Mouse (Mus musculus): ENCODE data around the gene Me1. TPM values are rescaled to one million over a fixed set of nuclear protein-coding genes. Genes with fewer than 3 reads are reported as not detected.

Me1 gene
- polyA plus RNA-seq, 1 experiment from 2014 or later: 40.8 TPM

GRCm38 (mm10) chr9:86694644-86695043 lies 1.1 kb downstream of the Me1 start:
- H3K27ac ChIP-seq (ENCODE audit: low read depth, low read length): no peak overlapping the region
- 91% methylated on average over 7 of the region's 7 CpGs for WGBS
- peak overlapping the region; percentile 82; the same call in 1 of the 2 replicates for H3K4me3 ChIP-seq (ENCODE audit: low read length)
- H3K4me2 ChIP-seq (ENCODE audit: low read length): peak overlapping the region; percentile 76
- no peaks in the 10 kb centered on the region for H3K9me3 ChIP-seq (ENCODE audit: control insufficient read depth, low read length)
- H3K27me3 ChIP-seq (replicated peaks; ENCODE audit: control insufficient read depth, insufficient read depth, low read length): no peaks in the 10 kb centered on the region
- ATAC-seq: no peak
- no peaks in the 10 kb centered on the region for H3K4me1 ChIP-seq (ENCODE audit: control insufficient read depth, insufficient read depth, low read depth, low read length)
- H3K9ac ChIP-seq (ENCODE audit: low read depth, low read length): no peak overlapping the region
- no peaks in the 10 kb centered on the region for H3K36me3 ChIP-seq (ENCODE audit: control insufficient read depth, insufficient read depth, low read length)

- H3K4me2 ChIP-seq (ENCODE audit: low read length): no peak overlapping the region
- no peaks in the 10 kb centered on the region for H3K9me3 ChIP-seq (ENCODE audit: control insufficient read depth, low read length)
- no peak overlapping the region for H3K9ac ChIP-seq (ENCODE audit: low read depth, low read length)
- H3K27ac ChIP-seq (ENCODE audit: low read depth, low read length): no peak overlapping the region
- WGBS: 93% methylated on average over 6 of the region's 6 CpGs
- ATAC-seq: no peak
- no peak overlapping the region for H3K4me3 ChIP-seq (ENCODE audit: low read length)
- no peaks in the 10 kb centered on the region for H3K36me3 ChIP-seq (ENCODE audit: control insufficient read depth, insufficient read depth, low read length)
- H3K27me3 ChIP-seq (replicated peaks; ENCODE audit: control insufficient read depth, insufficient read depth, low read length): no peaks in the 10 kb centered on the region
- H3K4me1 ChIP-seq (ENCODE audit: control insufficient read depth, insufficient read depth, low read depth, low read length): no peaks in the 10 kb centered on the region
Observed at GRCm38 (mm10) chr9:86693935-86694334, 1.8 kb downstream of the Me1 start.

GRCm38 (mm10) chr9:86692676-86693075 lies 3.1 kb downstream of the Me1 start:
- H3K27ac ChIP-seq (ENCODE audit: low read depth, low read length): no peak overlapping the region
- H3K4me3 ChIP-seq (ENCODE audit: low read length): no peak overlapping the region
- H3K27me3 ChIP-seq (replicated peaks; ENCODE audit: control insufficient read depth, insufficient read depth, low read length): no peaks in the 10 kb centered on the region
- H3K4me2 ChIP-seq (ENCODE audit: low read length): no peak overlapping the region
- ATAC-seq: no peak
- H3K36me3 ChIP-seq (ENCODE audit: control insufficient read depth, insufficient read depth, low read length): no peaks in the 10 kb centered on the region
- 82% methylated on average over 3 of the region's 3 CpGs for WGBS
- no peaks in the 10 kb centered on the region for H3K4me1 ChIP-seq (ENCODE audit: control insufficient read depth, insufficient read depth, low read depth, low read length)
- H3K9ac ChIP-seq (ENCODE audit: low read depth, low read length): no peak overlapping the region
- H3K9me3 ChIP-seq (ENCODE audit: control insufficient read depth, low read length): no peaks in the 10 kb centered on the region

- H3K36me3 ChIP-seq (ENCODE audit: control insufficient read depth, insufficient read depth, low read length): no peaks in the 10 kb centered on the region
- 91% methylated on average over 5 of the region's 5 CpGs for WGBS
- no peak for ATAC-seq
Observed at GRCm38 (mm10) chr9:86692251-86692650, 3.5 kb downstream of the Me1 start.

GRCm38 (mm10) chr9:86691101-86691500 lies 4.7 kb downstream of the Me1 start:
- Histone ChIP-seq H3K4me2 (ENCODE audit: low read length) (no peak overlapping the region), H3K27ac (ENCODE audit: low read depth, low read length) (no peak overlapping the region), H3K9me3 (ENCODE audit: control insufficient read depth, low read length) (no peaks in the 10 kb centered on the region), H3K4me1 (ENCODE audit: control insufficient read depth, insufficient read depth, low read depth, low read length) (no peaks in the 10 kb centered on the region), H3K27me3 (replicated peaks; ENCODE audit: control insufficient read depth, insufficient read depth, low read length) (no peaks in the 10 kb centered on the region), H3K4me3 (ENCODE audit: low read length) (no peak overlapping the region), H3K36me3 (ENCODE audit: control insufficient read depth, insufficient read depth, low read length) (no peaks in the 10 kb centered on the region), H3K9ac (ENCODE audit: low read depth, low read length) (no peak overlapping the region)
- 92% methylated on average over 3 of the region's 3 CpGs for WGBS
- no peak for ATAC-seq

More at GRCm38 (mm10) chr9:86692251-86692650, 3.5 kb downstream of the Me1 start:
- Histone ChIP-seq H3K4me2 (ENCODE audit: low read length) (no peak overlapping the region), H3K9ac (ENCODE audit: low read depth, low read length) (no peak overlapping the region), H3K4me3 (ENCODE audit: low read length) (no peak overlapping the region), H3K27ac (ENCODE audit: low read depth, low read length) (no peak overlapping the region), H3K9me3 (ENCODE audit: control insufficient read depth, low read length) (no peaks in the 10 kb centered on the region), H3K27me3 (replicated peaks; ENCODE audit: control insufficient read depth, insufficient read depth, low read length) (no peaks in the 10 kb centered on the region), H3K4me1 (ENCODE audit: control insufficient read depth, insufficient read depth, low read depth, low read length) (no peaks in the 10 kb centered on the region)

GRCm38 (mm10) chr9:86683713-86684209 lies 12.0 kb downstream of the Me1 start:
- Histone ChIP-seq H3K27ac (ENCODE audit: low read depth, low read length) (no peak overlapping the region), H3K4me3 (ENCODE audit: low read length) (no peak overlapping the region), H3K4me1 (ENCODE audit: control insufficient read depth, insufficient read depth, low read depth, low read length) (peaks cover 4% of the 10 kb centered on the region; the same call in 1 of the 2 replicates), H3K36me3 (ENCODE audit: control insufficient read depth, insufficient read depth, low read length) (no peaks in the 10 kb centered on the region), H3K27me3 (replicated peaks; ENCODE audit: control insufficient read depth, insufficient read depth, low read length) (no peaks in the 10 kb centered on the region), H3K9ac (ENCODE audit: low read depth, low read length) (no peak overlapping the region), H3K9me3 (ENCODE audit: control insufficient read depth, low read length) (no peaks in the 10 kb centered on the region), H3K4me2 (ENCODE audit: low read length) (no peak overlapping the region)
- WGBS: 72% methylated on average over 8 of the region's 8 CpGs
- ATAC-seq: 0 out of 2 replicates have a peak, but pooled peaks have one; percentile 29

- Histone ChIP-seq H3K4me3 (ENCODE audit: low read length) (no peak overlapping the region), H3K4me2 (ENCODE audit: low read length) (no peak overlapping the region), H3K27me3 (replicated peaks; ENCODE audit: control insufficient read depth, insufficient read depth, low read length) (no peaks in the 10 kb centered on the region), H3K9ac (ENCODE audit: low read depth, low read length) (no peak overlapping the region), H3K27ac (ENCODE audit: low read depth, low read length) (no peak overlapping the region), H3K9me3 (ENCODE audit: control insufficient read depth, low read length) (no peaks in the 10 kb centered on the region), H3K36me3 (ENCODE audit: control insufficient read depth, insufficient read depth, low read length) (no peaks in the 10 kb centered on the region), H3K4me1 (ENCODE audit: control insufficient read depth, insufficient read depth, low read depth, low read length) (peaks cover 4% of the 10 kb centered on the region; the same call in 1 of the 2 replicates)
- peak; percentile 54 for ATAC-seq
- 38% methylated on average over 6 of the region's 6 CpGs for WGBS
Observed at GRCm38 (mm10) chr9:86682844-86683243, 12.9 kb downstream of the Me1 start.

- Histone ChIP-seq H3K36me3 (ENCODE audit: control insufficient read depth, insufficient read depth, low read length) (no peaks in the 10 kb centered on the region), H3K27ac (ENCODE audit: low read depth, low read length) (no peak overlapping the region), H3K9ac (ENCODE audit: low read depth, low read length) (no peak overlapping the region), H3K9me3 (ENCODE audit: control insufficient read depth, low read length) (no peaks in the 10 kb centered on the region), H3K4me2 (ENCODE audit: low read length) (no peak overlapping the region), H3K4me3 (ENCODE audit: low read length) (no peak overlapping the region), H3K4me1 (ENCODE audit: control insufficient read depth, insufficient read depth, low read depth, low read length) (peaks cover 4% of the 10 kb centered on the region; the same call in 1 of the 2 replicates), H3K27me3 (replicated peaks; ENCODE audit: control insufficient read depth, insufficient read depth, low read length) (no peaks in the 10 kb centered on the region)
- WGBS: 87% methylated on average over 4 of the region's 4 CpGs
- ATAC-seq: no peak
Observed at GRCm38 (mm10) chr9:86682278-86682677, 13.5 kb downstream of the Me1 start.

- no peak for ATAC-seq
Observed at GRCm38 (mm10) chr9:86680431-86680830, 15.3 kb downstream of the Me1 start.

More at GRCm38 (mm10) chr9:86680431-86680830, 15.3 kb downstream of the Me1 start:
- Histone ChIP-seq H3K36me3 (ENCODE audit: control insufficient read depth, insufficient read depth, low read length) (no peaks in the 10 kb centered on the region), H3K9me3 (ENCODE audit: control insufficient read depth, low read length) (no peaks in the 10 kb centered on the region), H3K4me1 (ENCODE audit: control insufficient read depth, insufficient read depth, low read depth, low read length) (peaks cover 4% of the 10 kb centered on the region; the same call in 1 of the 2 replicates), H3K27me3 (replicated peaks; ENCODE audit: control insufficient read depth, insufficient read depth, low read length) (no peaks in the 10 kb centered on the region), H3K4me2 (ENCODE audit: low read length) (no peak overlapping the region), H3K9ac (ENCODE audit: low read depth, low read length) (no peak overlapping the region), H3K4me3 (ENCODE audit: low read length) (no peak overlapping the region), H3K27ac (ENCODE audit: low read depth, low read length) (no peak overlapping the region)
- 93% methylated on average over 6 of the region's 6 CpGs for WGBS
